Mouse (Mus musculus): ENCODE measurements at regions not wholly inside any gene's neighbourhood (a gene's known extent, or its start where the extent isn't known, plus 50 kb on each side); places are given as distances from the start of the nearest gene placed in this dataset.

DNA sequence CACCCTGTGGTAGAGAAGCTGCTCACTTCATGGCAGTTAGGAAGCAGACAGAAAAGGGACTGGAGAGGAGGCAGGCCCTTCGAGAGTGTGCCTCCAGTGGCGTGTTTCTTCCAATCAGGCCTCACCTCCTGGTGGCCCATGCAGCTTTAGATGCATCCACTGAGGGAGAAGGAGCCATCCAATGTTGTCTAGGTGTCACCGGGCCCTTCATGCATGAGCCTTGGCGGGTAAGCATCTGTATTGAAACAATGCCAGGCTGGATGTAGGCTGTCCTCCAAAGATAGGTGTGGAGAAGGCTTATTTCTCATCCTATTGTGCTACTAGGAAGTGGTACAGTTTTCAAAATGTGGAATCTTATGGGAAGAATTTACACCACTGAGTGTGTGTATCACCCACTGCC lies 471.9 kb downstream of the Rps24 start:
- TF ChIP-seq CTCF (IDR thresholded peaks at IDR 0.05; ENCODE audit: borderline replicate concordance, extremely low read depth, insufficient read depth, insufficient read length), result no peak
- no peak for TF ChIP-seq POLR2A (IDR thresholded peaks at IDR 0.05; ENCODE audit: borderline replicate concordance, extremely low read depth, insufficient read depth, insufficient read length, poor library complexity, severe bottlenecking)

Data from brain, embryonic 14.5 days (tissue).